Mouse (Mus musculus) left cerebral cortex, adult 2 months (tissue): ENCODE results near the gene Hrasls. TPM values are rescaled to one million over a fixed set of nuclear protein-coding genes. Genes with fewer than 3 reads are reported as not detected.

Experiments used
- DNase-seq, 2 experiments: peaks; one replicate each; pipeline ENCODE4 v3.0.0; 2021 to 2022; ENCODE audit warnings: low spot score in 2 of 2, mixed read lengths in 1 of 2; ENCODE audit errors: extremely low spot score in 1 of 2
- H3K27ac ChIP-seq: fragments of 200-600 bp; 2 replicates; pipeline ENCODE4 v1.8.1; 2022
- H3K4me3 ChIP-seq: fragments of 200-600 bp; 2 replicates; pipeline ENCODE4 v1.8.1; 2022
- CTCF ChIP-seq: fragments of 200-600 bp; IDR thresholded peaks from 2 replicates; pipeline ENCODE4 v1.8.1; 2022; ENCODE audit warnings: antibody characterized with exemption, mild to moderate bottlenecking, moderate library complexity
- intact Hi-C: fragments of 180-260 bp; cut with DNase I; formaldehyde crosslinking; loops from one replicate; pipeline ENCODE4 v1.15.1; 2025
- long read RNA-seq, 2 experiments: library from polyadenylated mRNA; stranded (forward); transcript quantifications; one replicate each; pipeline ENCODE4 v2.0.0; 2021; ENCODE audit warnings: borderline mapping rate in 2 of 2
- total RNA-seq, 2 experiments: library from RNA; stranded (reverse); gene quantifications; 2 replicates each; pipeline ENCODE4 v1.2.3; 2021

Hrasls gene
- total RNA-seq = 10 to 100 TPM; 28.1 to 31.9 TPM
- long read RNA-seq, experiment 1, transcript Hrasls-204 (4 exons, 854 nt) = major isoform, 30 of 55 reads
- long read RNA-seq, experiment 1, transcript Hrasls-201 (4 exons, 2,916 nt) = minor isoform, 14 of 55 reads
- long read RNA-seq, experiment 1, partial matches to known transcripts = 4 of 55 reads
- long read RNA-seq, experiment 1, other reads (novel, unspliced or antisense) = 4 of 55 reads
- long read RNA-seq, experiment 2, transcript Hrasls-204 (4 exons, 854 nt) = major isoform, 25 of 40 reads
- long read RNA-seq, experiment 2, transcript Hrasls-201 (4 exons, 2,916 nt) = minor isoform, 12 of 40 reads
- long read RNA-seq, experiment 2, partial matches to known transcripts = 0 of 40 reads
- long read RNA-seq, experiment 2, other reads (novel, unspliced or antisense) = 1 of 40 reads

GRCm38 (mm10) chr16:29209605-29210411, at the start of gene Hrasls:
Hrasls (plus strand) TSS chr16:29209695.
- peak within 1 kb of the TSS; percentile 96 for H3K27ac ChIP-seq
- intact Hi-C loops = loop anchor here (5.0 to 10.0 kb wide), 2 partner anchors 283 to 365 kb away; partner anchors contain the start of gene Mb21d2
- H3K4me3 ChIP-seq = peak within 1 kb of the TSS; percentile 58
- DNase-seq = peak; percentile 46 to 59
- TF ChIP-seq CTCF = no peak

DNA sequence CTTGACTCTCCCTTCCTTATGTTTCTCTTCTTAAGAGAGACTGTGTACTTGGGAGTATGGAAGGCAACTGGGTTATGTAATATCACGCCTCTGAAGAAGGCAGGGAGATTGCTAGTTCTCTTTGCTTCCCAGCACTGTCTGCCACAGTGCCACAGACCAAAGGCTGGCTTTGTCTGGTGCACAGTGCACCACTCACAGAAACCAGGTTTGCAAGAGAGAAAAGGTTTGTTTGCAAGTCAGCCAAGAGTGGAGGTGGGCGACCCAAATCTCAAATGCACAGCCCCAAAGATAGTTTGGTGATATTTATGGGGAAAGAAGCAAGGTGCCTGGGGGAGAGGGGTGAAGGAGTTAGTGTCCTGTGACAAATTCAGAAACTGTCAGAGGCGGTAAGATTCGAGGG, 47.2 kb upstream of the Hrasls start:
- no peak for TF ChIP-seq CTCF
- DNase-seq = peak; percentile 11 to 31

GRCm38 (mm10) chr16:29167051-29167450, 42.4 kb upstream of the Hrasls start:
- no peak overlapping the region for H3K27ac ChIP-seq

More for the DNA sequence above, 47.2 kb upstream of the Hrasls start:
- Histone ChIP-seq H3K4me3 (no peak overlapping the region), H3K27ac (peak overlapping the region; percentile 69)
- intact Hi-C loops = loop anchor here (1.0 to 5.0 kb wide), 3 partner anchors 54 to 235 kb away; partner anchors contain the start of gene Mb21d2

DNA sequence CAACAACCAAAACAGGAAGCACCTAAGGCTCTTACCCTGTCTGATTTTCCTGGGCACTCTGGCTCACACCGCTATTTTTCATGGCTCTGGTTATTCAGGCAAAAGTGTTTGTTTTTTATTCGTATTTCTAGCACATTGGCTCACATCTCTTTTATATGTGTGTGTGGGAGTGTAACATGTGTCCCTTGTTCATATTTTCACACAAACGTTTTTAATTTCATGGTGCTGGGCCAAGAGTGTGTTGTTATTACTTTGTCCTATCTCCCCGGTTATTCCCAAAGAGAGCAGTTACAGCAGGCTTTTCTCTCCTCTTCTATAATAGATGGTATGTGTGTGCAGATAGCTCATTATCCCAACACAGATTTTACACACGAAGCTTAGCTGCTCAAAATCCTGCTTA, 37.8 kb upstream of the Hrasls start:
- DNase-seq = no peak
- Histone ChIP-seq H3K4me3 (no peak overlapping the region), H3K27ac (no peak overlapping the region)
- no peak for TF ChIP-seq CTCF
- intact Hi-C loops = no loop called here

More at GRCm38 (mm10) chr16:29167051-29167450, 42.4 kb upstream of the Hrasls start:
- no peak overlapping the region for H3K4me3 ChIP-seq
- no peak for DNase-seq
- no peak for TF ChIP-seq CTCF
- intact Hi-C loops = no loop called here

GRCm38 (mm10) chr16:29173201-29173600, 36.3 kb upstream of the Hrasls start:
- DNase-seq = no peak
- no peak overlapping the region for H3K27ac ChIP-seq
- TF ChIP-seq CTCF = no peak
- H3K4me3 ChIP-seq = no peak overlapping the region
- intact Hi-C loops = no loop called here

DNA sequence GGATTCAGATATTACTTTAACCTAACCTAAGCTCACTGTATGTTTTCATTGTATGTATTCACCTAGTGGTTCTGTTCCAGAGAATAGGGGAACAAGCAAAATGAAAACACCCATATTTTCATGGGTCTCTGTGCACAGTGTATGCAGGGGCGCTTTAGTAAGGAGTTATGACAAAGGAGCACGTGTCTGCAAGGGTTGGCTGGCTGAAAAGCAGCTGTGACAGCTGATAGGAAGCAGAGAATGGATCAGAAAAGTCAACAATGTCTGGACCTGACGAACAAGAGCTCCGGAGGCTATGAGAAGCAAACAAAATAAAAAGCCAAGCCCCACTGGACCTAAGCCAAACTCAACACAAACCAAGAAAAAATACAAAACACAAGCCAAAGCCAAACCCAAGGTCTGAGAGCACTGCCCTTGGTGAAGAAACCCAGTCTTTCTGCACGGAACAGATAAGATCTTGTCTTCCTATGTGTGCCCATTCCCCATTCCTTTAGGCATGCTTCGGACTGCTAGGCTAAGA, 34.6 kb upstream of the Hrasls start:
- intact Hi-C loops = no loop called here
- Histone ChIP-seq H3K27ac (no peak overlapping the region), H3K4me3 (no peak overlapping the region)
- no peak for DNase-seq
- TF ChIP-seq CTCF = no peak

- no peak for TF ChIP-seq CTCF
- H3K27ac ChIP-seq = no peak overlapping the region
- intact Hi-C loops = no loop called here
- no peak overlapping the region for H3K4me3 ChIP-seq
- no peak for DNase-seq
These were observed 16.6 kb upstream of the Hrasls start for GRCm38 (mm10) chr16:29192911-29193310.

GRCm38 (mm10) chr16:29193981-29194380, 15.5 kb upstream of the Hrasls start:
- no peak for TF ChIP-seq CTCF
- H3K4me3 ChIP-seq = no peak overlapping the region
- H3K27ac ChIP-seq = no peak overlapping the region
- DNase-seq = no peak
- intact Hi-C loops = no loop called here

DNA sequence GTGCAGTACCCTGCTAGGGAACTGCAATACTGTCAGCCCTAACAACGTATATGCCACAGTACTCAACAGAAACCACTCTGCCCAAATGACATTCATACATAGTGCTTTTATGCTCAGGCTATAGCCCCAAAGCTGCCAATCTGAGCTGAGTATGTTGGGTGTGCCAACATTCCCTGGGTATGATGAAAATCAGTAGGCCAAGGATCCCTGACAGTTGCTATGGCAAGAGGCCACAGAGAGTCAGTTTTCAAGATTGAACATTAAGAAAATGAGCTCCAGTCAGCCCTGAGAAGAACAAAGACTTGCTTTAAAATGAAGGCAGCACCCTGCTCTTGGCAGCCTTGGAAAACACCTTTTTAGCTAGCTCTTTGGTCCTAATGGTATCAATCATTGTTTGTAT, 14.3 kb upstream of the Hrasls start:
- H3K4me3 ChIP-seq = no peak overlapping the region
- DNase-seq = no peak
- intact Hi-C loops = no loop called here
- TF ChIP-seq CTCF = no peak
- no peak overlapping the region for H3K27ac ChIP-seq

DNA sequence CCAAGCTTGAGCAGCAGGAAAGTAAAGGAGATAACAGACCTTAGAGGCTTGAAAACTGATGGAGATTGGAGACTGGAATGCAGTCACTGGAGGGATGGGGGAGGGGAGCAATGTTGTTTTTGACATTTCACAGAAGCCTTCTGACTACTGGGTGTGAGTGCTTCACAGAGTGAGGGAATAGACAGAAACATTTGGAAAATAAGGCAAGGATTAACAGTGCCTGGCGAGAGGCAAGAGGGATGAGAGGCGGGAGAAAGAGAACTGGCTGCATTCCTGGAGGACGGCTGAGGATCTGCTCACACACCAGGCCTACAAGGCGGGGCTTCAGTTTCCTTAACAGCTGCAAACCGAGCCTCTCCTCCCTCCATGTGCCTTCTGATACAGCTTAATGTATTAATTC, 11.0 kb upstream of the Hrasls start:
- H3K4me3 ChIP-seq = no peak overlapping the region
- H3K27ac ChIP-seq = no peak overlapping the region
- no peak for TF ChIP-seq CTCF
- intact Hi-C loops = no loop called here
- DNase-seq = peak in 1 of 2 experiments; percentile 35

DNA sequence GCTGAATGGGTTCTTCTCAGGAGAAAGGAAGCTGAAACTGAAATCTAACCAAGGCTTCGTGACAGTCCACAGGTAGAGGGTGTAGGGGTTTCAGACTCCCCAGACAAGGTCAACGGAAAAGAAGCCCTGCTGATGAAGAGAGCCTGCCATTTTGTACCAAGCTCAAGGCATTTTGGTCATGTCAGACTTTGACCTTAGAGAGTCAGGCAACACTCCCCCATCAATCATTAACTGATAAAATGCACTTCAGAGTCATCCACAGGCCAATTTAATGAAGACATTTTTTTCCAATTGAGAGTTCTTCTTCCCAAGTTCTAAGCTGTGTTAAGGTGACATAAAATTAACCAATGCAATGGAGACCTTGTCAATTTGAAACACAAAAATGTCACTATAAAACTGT, 8.3 kb upstream of the Hrasls start:
- H3K27ac ChIP-seq = no peak overlapping the region
- no peak for DNase-seq
- intact Hi-C loops = no loop called here
- TF ChIP-seq CTCF = no peak
- no peak overlapping the region for H3K4me3 ChIP-seq

- Histone ChIP-seq H3K27ac (no peak overlapping the region; the same call in 1 of the 2 replicates), H3K4me3 (no peak overlapping the region)
- DNase-seq = peak; percentile 31 to 61
- TF ChIP-seq CTCF = no peak
- intact Hi-C loops = no loop called here
These were observed 4.6 kb upstream of the Hrasls start for GRCm38 (mm10) chr16:29204875-29205274.
